Mouse (Mus musculus) layer of hippocampus, adult 9-10 months (tissue): ENCODE measurements around the gene Rnf186.

ENCODE experiments used
- DNase-seq: peaks from one replicate; pipeline ENCODE4 v3.0.0; 2022; ENCODE audit warnings: low spot score

The Rnf186 gene

GRCm38 (mm10) chr4:139014793-139015192, 47.9 kb downstream of the Rnf186 start:
- DNase-seq = no peak
